Comparison of ENCODE assay signal across 9 mouse cellular contexts in the genomic region with DNA sequence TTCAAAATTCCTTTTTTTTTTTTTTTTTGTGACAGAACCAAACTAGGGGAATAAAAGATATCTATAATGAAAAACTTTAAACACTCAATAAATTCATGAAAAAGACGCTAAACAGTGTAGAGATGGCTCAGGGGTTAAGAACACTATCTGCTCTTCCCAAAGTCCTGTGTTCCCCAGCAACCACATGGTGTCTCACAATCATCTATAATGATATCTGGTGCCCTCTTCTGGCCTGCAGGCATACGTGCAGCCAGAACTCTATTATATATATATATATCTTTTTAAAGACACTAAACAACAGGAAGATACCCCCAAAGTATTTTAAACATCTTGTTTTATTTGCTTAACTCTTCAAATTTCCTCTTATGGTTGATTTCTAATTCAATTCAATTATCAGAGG.
A peak's percentile ranks its signal among the peaks of the same experiment; 100 is the strongest.
DNase-seq lines count a peak whose midpoint lies in the region; ATAC-seq and TF ChIP-seq lines count a peak whose summit lies in the region.
"Had no signal": no experiment of that assay in that cellular context is flagged by ENCODE, and none has a peak within 500 bp of the region (broad histone marks: within the 10 kb centered on the region; RNA-seq: fewer than 3 reads in every experiment).

No protein-coding gene starts in this region.

- H3K9ac ChIP-seq in embryonic facial prominence, embryonic 11.5 days (replicated peaks; ENCODE audit: low read length): no peak overlapping the region
- no peak overlapping the region for H3K9ac ChIP-seq in lung, embryonic 14.5 days

- H3K36me3 ChIP-seq in embryonic facial prominence, embryonic 11.5 days (replicated peaks; ENCODE audit: control insufficient read depth, insufficient read depth, low read depth, low read length): no peaks in the 10 kb centered on the region
- H3K36me3 ChIP-seq in embryonic facial prominence, embryonic 10.5 days (replicated peaks): no peaks in the 10 kb centered on the region
- no peaks in the 10 kb centered on the region for H3K36me3 ChIP-seq in lung, embryonic 14.5 days (ENCODE audit: insufficient read depth)

- H3K27me3 ChIP-seq in embryonic facial prominence, embryonic 11.5 days (ENCODE audit: control insufficient read depth, insufficient read depth, low read length): no peaks in the 10 kb centered on the region
- H3K27me3 ChIP-seq in embryonic facial prominence, embryonic 10.5 days (replicated peaks; ENCODE audit: low read depth, poor library complexity, severe bottlenecking): no peaks in the 10 kb centered on the region
- no peaks in the 10 kb centered on the region for H3K27me3 ChIP-seq in lung, embryonic 14.5 days (ENCODE audit: insufficient read depth, low read length)
- H3K27me3 ChIP-seq: megakaryocyte, embryonic 14.5 days had no signal

- no peaks in the 10 kb centered on the region for H3K9me3 ChIP-seq in embryonic facial prominence, embryonic 11.5 days (replicated peaks; ENCODE audit: control insufficient read depth, low read length)
- no peaks in the 10 kb centered on the region for H3K9me3 ChIP-seq in embryonic facial prominence, embryonic 10.5 days
- no peaks in the 10 kb centered on the region for H3K9me3 ChIP-seq in lung, embryonic 14.5 days (ENCODE audit: low read depth, low read length)
- H3K9me3 ChIP-seq: megakaryocyte, embryonic 14.5 days had no signal

- no peak overlapping the region for H3K4me2 ChIP-seq in embryonic facial prominence, embryonic 11.5 days (ENCODE audit: low read depth, low read length)
- no peak overlapping the region for H3K4me2 ChIP-seq in lung, embryonic 14.5 days

- DNase-seq in embryonic facial prominence, embryonic 11.5 days (ENCODE audit: low spot score): peak; percentile 63
- DNase-seq in embryonic facial prominence, embryonic 10.5 days (ENCODE audit: low spot score): no peak
- DNase-seq in lung, embryonic 14.5 days: peak; percentile 75
- no peak for DNase-seq in lung, adult 2 months
- DNase-seq in lung, postnatal 14 days: peak; percentile 18
- DNase-seq in Muller cell, postnatal 12 days (ENCODE audit: inconsistent ontology term): no peak
- no peak for DNase-seq in layer of hippocampus, postnatal 25 days (ENCODE audit: extremely low spot score in 1 of 2, low spot score in 1 of 2)

- peak; percentile 69 for TF ChIP-seq CTCF in lung, embryonic 14.5 days (IDR thresholded peaks at IDR 0.05; ENCODE audit: low read depth)
- TF ChIP-seq CTCF in lung, adult 2 months (IDR thresholded peaks at IDR 0.05; ENCODE audit: insufficient read depth, low read length): no peak; the same call in 1 of the 2 replicates
- peak; percentile 47 for TF ChIP-seq CTCF in cortical plate, adult 2 months (IDR thresholded peaks at IDR 0.05; ENCODE audit: extremely low read depth, insufficient read depth, low read length)

- 3% methylated on average over 2 of the region's 2 CpGs for WGBS in embryonic facial prominence, embryonic 11.5 days
- 7% methylated on average over 2 of the region's 2 CpGs for WGBS in embryonic facial prominence, embryonic 10.5 days
- WGBS in lung, embryonic 14.5 days: 5% methylated on average over 2 of the region's 2 CpGs
- WGBS in lung, adult 2 months: 6% methylated on average over 2 of the region's 2 CpGs

- no peak overlapping the region for H3K4me3 ChIP-seq in embryonic facial prominence, embryonic 11.5 days (ENCODE audit: low read depth, low read length)
- no peak overlapping the region for H3K4me3 ChIP-seq in embryonic facial prominence, embryonic 10.5 days
- no peak overlapping the region for H3K4me3 ChIP-seq in lung, embryonic 14.5 days (ENCODE audit: low read depth, low read length)
- H3K4me3 ChIP-seq in lung, adult 2 months (replicated peaks; ENCODE audit: extremely low read depth, low read depth, low read length): no peak overlapping the region
- H3K4me3 ChIP-seq in cortical plate, adult 2 months (ENCODE audit: insufficient read depth, low read length): no peak overlapping the region
- H3K4me3 ChIP-seq: megakaryocyte, embryonic 14.5 days had no signal

- no peak for TF ChIP-seq POLR2A in lung, adult 2 months (IDR thresholded peaks at IDR 0.05; ENCODE audit: borderline replicate concordance, extremely low read depth, low read depth, low read length)
- TF ChIP-seq POLR2A in cortical plate, adult 2 months (IDR thresholded peaks at IDR 0.05; ENCODE audit: extremely low read depth, insufficient read depth, low read length): no peak

- H3K4me1 ChIP-seq in embryonic facial prominence, embryonic 11.5 days (ENCODE audit: control insufficient read depth, insufficient read depth, low read length): no peaks in the 10 kb centered on the region
- no peaks in the 10 kb centered on the region for H3K4me1 ChIP-seq in embryonic facial prominence, embryonic 10.5 days
- no peaks in the 10 kb centered on the region; the same call in 1 of the 2 replicates for H3K4me1 ChIP-seq in lung, embryonic 14.5 days (ENCODE audit: insufficient read depth)
- no peaks in the 10 kb centered on the region for H3K4me1 ChIP-seq in lung, adult 2 months (ENCODE audit: control insufficient read depth, insufficient read depth, low read length)
- no peaks in the 10 kb centered on the region for H3K4me1 ChIP-seq in cortical plate, adult 2 months (ENCODE audit: control insufficient read depth, insufficient read depth, low read length)

- H3K27ac ChIP-seq in embryonic facial prominence, embryonic 11.5 days (replicated peaks; ENCODE audit: low read depth, low read length): no peak overlapping the region
- H3K27ac ChIP-seq in embryonic facial prominence, embryonic 10.5 days (replicated peaks): no peak overlapping the region
- no peak overlapping the region for H3K27ac ChIP-seq in lung, embryonic 14.5 days (ENCODE audit: low read depth)
- no peak overlapping the region for H3K27ac ChIP-seq in cortical plate, adult 2 months (ENCODE audit: insufficient read depth, low read length)

- no peak for ATAC-seq in embryonic facial prominence, embryonic 11.5 days (replicated peaks; ENCODE audit: insufficient number of reproducible peaks, low FRiP score, low TSS enrichment, low read depth)
- peak; percentile 68; the same call in 1 of the 2 replicates for ATAC-seq in lung, embryonic 14.5 days (ENCODE audit: insufficient read depth)

Comparison
In these comparisons a context has a peak if more than half of its experiments do, and no peak if none do; other contexts are left out.
1. DNase-seq: peak in embryonic facial prominence, embryonic 11.5 days (single experiment), lung, embryonic 14.5 days (single experiment) and lung, postnatal 14 days (single experiment); none in embryonic facial prominence, embryonic 10.5 days (single experiment), lung, adult 2 months (single experiment), Muller cell, postnatal 12 days (single experiment) and layer of hippocampus, postnatal 25 days (0 of 2).